Mouse (Mus musculus): ENCODE data around the gene Togaram2.

Gene Togaram2

DNA sequence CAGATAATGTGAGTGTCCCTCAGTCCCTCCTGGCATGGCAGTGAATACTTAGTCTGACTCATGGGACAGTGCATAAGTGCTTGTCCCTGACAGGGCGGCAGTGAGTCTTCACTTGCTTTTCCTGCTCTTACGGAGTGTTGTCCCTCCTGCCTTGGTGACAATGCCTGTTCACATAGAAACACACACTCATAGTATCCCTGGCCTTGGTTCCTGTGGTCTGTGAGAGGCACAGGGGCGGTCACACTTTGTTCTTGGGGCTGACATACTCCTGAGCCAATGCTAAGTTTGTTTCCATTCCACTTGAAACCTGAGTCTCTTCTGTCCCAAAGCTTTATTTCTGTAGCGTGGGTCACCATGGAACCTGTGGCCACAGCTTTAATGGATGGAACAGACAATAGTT is 9.3 kb downstream of the Togaram2 start:
- DNase-seq (ENCODE audit: low spot score in 2 of 2), result no peak

DNA sequence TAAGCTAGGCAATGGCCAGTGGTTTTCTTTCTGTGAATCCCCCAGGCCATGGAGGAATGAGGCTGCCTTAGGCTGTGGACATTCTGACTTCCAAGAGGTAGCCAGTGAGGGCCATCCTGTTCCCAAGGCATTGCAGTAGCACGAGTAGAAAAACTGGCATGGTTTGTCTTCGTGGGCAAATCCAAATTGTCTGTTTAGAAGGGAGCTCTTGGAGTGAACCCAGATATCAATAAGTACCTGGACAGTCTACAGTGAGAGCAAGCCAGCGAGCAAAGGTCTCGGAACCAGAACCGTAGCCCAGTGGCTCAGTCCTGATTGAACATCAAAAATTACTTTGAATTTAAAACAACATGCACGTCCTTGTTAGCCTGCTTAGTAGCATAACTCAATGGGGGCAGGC is 10.2 kb downstream of the Togaram2 start:
- no peak for DNase-seq (ENCODE audit: low spot score in 2 of 2)

DNA sequence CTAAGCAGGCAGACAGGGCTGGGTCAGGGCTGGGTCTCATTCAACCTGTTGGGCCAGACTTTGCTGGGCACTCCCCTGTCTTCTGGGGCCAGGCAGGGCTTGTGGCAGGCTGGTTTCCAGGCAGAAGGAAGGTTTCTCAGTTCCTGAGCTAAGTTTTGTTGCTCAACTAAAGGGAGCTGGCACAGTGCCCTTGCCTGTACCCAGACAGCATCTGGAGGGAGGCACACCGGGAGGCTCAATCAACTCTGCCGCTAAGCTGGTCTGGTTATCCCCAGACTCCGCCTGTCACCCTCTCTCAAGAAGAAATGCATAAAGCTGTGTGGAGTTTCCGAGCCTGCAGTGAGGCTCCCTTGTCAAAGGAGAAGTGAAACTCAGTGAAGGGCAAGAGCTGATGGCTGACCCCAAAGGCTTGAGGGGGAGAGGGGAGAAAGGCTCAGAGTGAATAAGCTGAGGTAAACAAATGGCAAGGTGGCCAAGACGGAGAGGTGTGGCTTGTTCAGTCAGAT is 11.1 kb downstream of the Togaram2 start:
- peak; percentile 41 to 42 for DNase-seq (ENCODE audit: low spot score in 2 of 2)

DNA sequence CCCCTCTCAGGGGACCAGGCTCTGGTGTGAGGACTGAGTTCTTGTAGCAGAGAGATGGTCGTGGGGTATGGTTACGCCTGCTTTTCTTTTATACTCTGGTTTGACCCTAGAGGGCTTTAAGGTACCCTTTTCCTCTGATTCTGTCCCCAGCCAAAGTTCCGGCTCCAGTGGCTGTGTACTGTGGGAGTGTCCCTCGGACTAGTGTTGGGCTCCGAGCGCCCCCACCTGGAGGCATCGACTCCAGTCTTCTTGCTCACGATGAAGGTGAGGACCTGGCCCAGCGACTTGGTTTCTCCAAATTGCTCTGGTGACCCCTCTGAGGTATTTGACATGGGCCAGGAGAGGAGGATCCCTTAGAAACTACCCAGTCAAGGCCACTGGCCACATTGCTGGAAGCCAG is 14.4 kb downstream of the Togaram2 start:
- no peak for DNase-seq (ENCODE audit: low spot score in 2 of 2)

DNA sequence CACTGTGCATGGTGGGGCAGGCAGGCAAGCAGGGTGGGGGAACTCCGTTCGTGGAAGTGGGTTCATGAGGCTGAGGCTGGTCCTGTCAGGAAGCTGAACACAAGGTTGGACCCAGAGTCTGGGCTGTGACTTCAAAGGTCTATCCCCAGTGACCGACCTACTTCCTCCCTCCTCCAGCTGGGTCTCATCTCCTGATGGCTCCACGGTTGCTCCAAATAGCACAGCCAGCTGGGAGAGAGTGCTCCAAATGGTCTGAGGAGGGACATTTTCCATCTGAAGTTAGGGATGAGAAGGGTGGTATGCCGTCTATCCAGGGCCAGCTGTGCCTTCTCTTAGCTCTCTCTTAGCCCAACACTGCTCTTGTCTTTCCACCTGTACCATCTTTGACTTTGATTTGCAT is 16.8 kb downstream of the Togaram2 start:
- no peak for DNase-seq (ENCODE audit: low spot score in 2 of 2)

DNA sequence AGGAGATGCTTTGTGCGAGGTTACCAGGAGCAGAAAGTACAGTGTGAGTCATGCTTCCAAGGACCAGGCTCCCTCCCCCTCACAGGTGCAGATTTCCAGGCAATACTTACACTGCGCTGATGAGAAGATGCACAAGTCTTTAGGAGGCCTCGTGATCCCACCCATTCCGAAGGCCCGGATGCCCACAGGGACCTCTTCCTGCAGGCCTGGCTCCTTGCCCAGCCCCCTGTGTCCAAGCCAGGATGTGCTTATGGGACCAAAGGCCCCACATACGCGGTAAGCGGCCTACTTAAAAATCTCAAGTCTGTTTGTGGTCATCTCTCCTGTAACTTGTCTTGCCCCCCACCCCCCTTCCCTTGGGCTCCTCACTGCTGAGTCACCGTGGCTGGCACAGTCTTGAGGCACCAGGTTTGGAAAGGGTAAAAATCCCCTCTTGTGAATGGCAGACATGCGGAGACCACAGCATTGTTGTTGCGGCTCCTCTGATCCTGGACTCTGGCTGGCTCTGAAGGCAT is 18.4 kb downstream of the Togaram2 start:
- no peak for DNase-seq (ENCODE audit: low spot score in 2 of 2)

DNA sequence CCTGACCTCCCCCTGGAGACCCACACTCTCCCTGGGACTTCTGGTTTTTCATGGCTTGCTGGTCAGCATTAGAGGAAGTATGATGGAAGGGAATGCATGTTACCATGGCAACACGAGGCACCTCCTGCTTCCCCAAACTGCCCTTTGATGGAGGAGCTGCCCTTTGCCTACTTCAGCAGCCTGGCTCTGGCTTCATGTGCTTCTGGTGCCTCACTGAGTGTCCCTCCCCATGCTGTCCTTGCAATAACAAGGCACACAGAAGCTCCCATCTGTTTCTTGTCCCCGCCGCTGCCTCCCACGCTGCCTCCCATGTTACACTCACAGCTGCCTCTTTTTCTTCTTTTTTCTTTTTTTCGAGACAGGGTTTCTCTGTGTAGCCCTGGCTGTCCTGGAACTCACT is 20.3 kb downstream of the Togaram2 start:
- DNase-seq (ENCODE audit: low spot score in 2 of 2), result no peak

DNA sequence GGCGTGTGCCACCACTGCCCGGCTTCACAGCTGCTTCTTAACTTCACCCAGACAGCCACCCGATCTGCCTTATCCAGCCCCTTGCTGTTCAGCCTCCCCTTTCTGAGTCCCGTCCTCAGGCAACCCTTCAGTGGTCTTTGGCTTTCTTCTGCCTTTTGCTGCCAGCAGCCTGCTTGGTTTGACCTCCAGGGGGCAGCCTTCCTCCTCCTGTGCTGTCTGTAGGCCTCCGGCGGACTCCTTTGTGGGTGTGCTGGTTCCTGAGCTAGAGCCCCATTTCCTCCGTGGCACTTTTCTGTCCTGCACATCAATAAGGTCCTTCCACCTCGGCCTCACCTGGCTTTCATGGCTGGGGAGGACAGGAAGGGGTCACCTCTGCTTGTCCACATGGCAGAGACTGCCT is 20.7 kb downstream of the Togaram2 start:
- DNase-seq (ENCODE audit: low spot score in 2 of 2), result no peak

DNA sequence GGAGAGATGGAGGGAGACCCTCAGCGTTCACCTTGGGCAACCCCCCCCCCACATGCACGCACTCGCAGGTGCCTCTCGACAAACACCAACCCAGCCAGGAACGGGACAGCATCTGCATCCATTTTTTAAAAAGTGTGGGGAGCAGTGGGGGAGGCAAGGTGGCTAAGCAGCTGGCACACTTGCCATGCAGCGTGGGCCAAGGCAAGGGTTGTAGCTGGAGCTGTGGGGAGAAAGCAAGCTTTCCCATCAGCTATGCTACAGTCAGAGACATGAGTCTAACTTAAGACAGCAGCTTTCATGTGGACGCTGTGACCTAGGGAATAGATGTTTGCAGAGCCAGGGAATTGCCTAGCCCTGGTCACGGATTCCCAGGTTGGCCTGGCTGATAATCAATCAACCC is 22.1 kb downstream of the Togaram2 start:
- DNase-seq (ENCODE audit: low spot score in 2 of 2), result no peak

DNA sequence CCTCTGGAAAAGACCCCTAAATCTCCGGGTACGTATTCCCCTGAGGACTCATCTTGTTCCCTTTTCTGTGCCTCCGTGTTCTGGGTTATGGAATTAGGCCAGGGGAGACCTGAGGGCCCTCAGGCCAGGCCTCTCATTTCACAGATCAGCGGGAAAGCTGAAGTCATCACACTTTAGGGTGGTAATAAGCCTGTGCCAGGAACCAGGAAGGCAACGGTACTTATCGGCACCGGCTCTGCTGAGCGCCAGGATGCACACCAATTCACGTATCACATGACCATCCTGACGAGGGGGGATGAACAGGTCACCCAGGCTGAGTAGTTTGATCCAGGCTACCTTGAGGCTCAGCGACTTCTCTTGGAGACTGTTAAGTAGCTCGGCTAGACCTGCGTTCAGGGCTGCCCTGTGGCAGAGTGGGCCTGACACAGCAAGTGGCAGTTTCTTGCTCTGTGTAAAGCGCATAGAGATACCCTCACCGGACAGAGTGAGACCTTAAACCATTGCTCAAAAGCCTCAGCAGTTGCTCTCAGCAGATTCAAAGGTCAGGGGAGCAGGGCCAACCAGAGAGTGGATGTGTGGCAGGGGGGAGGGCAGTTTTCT is 22.8 kb downstream of the Togaram2 start:
- no peak for DNase-seq (ENCODE audit: low spot score in 2 of 2)

DNA sequence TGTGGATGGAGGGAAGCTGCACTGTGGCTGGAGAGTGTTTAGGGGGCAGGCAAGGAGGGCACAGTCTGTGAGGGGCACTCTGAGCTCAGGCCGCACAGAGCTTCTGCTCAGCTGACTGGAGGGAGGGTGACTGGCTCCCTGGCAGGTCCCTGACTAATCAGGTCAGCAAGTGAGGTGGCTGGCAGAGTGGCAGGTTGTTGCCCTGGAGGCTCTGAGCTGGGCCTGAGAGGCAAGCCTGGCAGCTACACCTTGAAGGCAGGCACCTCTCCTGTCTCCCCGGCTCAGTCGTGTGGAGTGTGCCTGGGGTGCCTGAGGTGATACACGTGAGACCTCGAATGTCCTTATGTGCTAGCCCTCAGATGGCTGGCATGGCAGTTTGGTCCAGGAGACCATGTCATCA is 23.3 kb downstream of the Togaram2 start:
- no peak for DNase-seq (ENCODE audit: low spot score in 2 of 2)

DNA sequence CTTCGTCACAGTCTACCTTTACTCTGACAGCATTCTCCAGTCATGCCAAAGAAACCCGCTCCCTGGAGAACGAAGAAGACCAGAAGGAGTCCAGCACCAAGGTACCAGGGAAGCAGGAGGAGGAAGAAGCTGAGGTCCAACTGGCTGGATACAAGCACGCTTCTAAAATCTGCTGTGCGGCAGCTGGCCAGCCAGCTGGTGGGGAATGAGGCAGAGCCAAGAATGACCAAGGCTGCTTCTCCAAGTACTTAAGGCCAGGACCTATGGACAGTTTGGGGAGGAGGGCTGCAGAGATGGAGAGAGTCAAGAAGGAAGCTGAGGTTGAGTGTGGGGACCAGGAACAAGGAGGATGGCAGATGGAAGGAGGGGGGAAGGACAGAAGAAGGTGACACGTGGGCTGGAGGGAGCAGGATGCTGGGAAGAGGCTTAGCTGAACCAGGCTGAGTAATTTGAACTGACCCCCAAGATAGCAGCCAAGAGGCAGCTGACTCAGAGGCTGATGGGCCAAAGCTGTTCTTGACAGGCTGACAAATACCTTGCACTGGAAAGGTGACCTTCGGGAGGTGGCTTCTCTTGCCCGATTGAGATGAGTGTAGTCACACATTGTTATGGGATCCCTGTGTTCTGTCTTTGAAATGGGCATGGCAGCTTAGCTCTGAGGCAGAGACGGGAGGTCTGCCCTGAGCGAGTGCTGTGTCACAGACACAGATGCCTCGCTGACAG is 25.0 kb downstream of the Togaram2 start:
- DNase-seq (ENCODE audit: low spot score in 2 of 2), result no peak

DNA sequence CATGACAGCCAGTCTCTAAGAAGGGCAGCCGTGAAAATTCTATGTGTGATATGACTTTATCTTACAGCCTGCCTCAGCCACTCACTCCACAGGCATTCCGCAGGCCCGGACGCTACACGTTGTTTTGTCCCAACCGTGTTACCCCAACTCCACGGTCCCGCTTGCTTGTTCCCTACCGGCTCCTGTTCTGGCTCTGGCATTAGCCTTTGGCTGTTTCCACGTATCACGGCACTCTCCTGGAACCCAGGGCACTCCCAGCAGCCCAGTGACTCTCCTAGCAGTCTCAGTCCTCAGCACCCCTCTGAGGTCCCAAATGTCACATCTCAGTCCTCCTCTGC is 25.5 kb downstream of the Togaram2 start:
- DNase-seq (ENCODE audit: low spot score in 2 of 2), result no peak

DNA sequence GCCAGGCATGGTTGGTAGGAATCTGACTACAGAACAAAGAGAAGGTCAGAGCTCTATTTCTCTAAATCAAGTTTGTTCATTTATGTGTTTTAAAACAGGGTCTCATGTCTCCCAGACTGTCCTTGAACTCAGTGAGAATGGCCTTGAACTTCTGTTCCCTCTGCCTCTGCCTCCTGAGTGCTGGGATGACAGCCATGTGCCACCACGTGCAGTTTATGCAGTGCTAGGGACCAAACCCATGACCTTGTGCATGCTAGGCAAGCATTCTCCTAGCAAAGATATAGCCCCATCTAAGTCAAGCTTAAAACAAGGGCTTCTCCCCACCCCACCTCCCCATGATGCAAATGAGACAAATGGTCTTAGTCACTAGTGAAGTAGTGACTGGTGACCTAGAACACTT is 32.1 kb downstream of the Togaram2 start:
- DNase-seq (ENCODE audit: low spot score in 2 of 2), result no peak

DNA sequence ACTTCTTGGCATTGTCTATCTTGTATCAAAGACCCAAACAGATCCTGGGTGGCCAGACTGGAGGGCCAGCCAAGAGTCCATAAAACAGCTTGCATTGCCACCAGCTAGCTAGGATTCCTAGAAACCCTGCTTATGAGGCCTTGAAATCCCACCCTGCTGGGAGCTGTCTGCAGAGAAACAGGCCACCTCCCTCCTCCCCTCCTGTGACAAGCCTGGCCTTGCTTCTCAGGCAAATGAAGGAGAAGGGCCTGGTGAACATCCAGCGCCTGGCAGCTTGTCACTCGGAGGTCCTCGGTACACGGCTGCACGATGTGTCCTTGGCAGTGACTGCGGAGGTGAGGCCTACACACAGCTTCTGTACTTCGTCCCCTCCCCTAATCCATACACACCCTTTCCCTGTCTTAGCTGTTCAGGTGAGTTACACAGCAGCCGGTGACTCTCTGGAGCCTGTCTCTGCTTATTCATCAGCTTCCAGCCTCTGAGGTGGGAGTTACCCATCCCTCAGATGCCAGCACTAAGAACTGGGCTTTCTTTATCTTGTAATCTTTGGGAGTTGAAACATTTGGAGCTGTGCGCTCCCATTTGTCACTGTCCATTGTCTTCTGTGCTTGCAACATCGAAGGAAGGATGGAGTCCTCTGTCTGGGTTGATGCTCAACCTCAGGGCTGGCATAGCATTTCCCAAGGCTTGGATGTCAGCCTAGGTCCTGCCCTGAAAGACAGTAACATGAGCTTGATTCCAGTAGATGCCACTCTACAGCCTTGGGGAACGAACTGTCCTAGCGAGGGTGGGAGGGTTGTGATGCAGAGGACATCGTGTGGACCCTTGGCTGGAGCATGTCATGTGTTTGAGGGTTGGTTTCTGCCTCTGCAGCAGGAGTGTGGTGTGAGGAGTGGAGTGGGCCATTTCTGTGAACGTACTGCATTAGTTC is 32.8 kb downstream of the Togaram2 start:
- DNase-seq (ENCODE audit: low spot score in 2 of 2), result no peak

DNA sequence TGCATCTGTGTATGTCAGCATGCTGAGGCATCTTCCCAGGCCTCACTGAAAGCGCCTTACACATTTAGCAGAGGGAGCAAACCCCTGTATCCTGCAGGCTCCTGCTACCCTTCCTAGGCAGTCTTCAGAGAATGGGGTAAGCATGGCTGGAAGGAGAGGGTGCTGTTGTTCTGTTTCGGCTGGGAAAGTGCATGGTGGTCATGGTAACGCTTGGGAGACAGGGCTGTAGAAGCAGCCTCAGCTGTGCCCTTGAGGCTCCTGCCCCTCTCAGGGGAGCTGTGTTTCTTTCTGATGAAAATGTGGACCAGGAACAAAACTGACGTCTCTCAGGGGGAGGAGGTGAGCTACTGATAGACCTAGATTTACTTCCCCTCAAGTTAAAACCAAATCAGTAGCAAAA is 34.7 kb downstream of the Togaram2 start:
- no peak for DNase-seq (ENCODE audit: low spot score in 2 of 2)

DNA sequence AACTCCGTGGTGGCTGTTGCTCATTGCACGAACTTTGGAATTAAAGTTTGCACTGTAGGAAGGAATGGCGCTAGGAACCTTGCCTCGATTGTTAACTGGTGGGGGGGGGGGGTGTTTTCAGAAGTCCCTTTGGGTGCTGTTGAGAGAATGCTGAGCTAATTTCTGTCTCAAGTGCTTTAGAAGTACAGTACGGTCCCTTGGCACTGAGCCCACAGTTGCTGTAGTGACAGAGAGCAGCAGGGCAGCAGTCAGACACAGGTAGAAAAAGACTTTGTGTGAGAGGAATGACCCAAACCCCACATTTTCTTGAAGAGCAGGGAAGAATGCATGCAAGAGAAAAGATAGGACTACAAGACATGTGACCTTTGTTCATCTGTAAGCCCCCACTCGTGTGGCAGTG is 39.2 kb downstream of the Togaram2 start:
- DNase-seq (ENCODE audit: low spot score in 2 of 2), result no peak

DNA sequence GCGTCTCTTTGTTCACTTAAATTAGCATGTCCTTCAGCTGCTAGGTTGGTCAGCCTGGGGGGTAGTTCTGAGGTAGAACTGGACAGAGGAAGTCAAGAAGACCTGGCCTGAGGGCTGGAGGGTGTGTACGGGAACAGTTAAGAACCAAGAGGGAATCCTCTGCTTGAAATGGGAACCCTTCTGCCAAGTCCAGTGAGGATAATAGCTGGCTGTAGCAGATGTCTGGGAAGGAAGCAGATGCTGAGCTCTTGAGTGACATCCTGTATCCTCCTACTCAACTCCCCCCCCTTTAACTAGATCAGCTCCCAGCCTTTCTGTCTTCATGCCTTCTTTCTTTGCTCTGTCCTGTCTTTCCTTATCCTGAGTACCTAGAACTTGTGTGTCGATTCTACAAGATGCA is 42.0 kb downstream of the Togaram2 start:
- DNase-seq (ENCODE audit: low spot score in 2 of 2), result no peak

DNA sequence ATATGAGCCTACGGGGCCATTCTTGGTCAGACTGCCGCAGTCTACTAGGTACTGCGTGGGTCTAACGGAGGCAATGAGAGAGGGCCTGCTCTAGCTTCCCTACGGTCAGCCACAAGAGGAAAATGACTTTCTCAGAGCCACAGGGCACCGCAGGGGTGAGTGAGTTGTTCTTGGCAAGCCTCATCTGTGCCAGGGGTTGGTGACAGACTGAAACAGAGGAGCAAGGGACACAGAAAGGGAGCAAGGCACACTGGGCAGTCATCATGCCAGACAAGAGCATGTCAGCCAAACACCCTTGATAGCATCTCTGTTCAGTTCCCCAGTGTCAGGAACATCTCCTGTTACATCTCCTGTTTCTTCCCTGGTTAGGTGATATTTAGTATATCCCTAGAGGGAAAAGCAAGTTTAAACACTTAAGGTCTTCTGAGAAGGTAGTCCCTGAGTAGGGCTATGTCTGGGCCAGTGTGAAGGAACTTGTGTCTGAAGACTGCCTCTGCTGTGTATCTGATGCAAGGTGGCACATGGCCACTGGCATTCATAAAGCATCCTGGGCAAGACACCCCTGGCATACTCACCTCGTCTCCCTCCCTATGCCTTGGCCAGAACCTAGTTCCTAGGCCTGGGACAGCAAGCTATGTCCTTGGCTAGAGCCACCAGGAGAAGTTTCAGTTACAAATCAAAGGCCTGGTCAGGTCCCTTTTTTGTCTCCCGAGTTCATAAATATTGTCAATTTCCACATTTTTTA is 45.0 kb downstream of the Togaram2 start:
- no peak for DNase-seq (ENCODE audit: low spot score in 2 of 2)

DNA sequence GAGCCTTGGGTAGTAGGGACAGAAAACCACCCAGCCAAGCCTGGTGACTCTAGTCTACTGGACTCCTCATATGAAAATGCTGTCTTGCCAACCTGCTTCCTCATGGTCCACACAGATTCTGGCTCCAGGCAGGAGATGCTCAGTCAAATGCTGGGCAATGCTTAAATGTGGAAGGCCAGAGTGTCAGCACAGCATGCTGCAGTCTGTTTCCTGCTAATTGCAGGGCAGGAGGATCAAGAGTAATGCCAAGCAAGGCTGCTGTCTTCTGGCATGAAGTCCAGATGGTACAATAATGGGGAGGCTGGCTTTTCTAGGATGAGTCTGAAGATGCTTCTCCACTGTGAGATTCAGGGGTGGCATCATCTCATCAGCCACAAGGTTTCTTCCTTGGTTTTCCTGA is 47.4 kb downstream of the Togaram2 start:
- DNase-seq (ENCODE audit: low spot score in 2 of 2), result no peak

DNA sequence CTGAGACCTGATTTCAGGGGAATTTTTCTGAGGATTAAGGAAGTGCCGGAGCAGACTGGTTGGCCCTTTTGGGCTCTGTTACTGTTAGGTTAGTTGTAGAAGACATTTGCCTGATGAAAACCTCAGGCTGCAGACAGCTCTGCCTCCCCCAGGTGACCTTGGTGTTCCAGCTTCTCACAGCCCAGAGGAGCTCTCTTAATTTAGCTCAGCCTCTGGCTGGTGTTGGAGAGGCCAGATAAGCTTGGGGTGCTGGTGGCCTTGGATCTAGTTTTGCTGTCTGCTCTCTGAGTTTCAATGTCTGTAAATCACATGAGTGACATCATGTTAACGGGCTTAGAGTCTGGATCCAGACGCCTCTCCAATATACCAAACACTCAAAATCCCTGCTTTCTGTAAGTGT is 48.0 kb downstream of the Togaram2 start:
- no peak for DNase-seq (ENCODE audit: low spot score in 2 of 2)

DNA sequence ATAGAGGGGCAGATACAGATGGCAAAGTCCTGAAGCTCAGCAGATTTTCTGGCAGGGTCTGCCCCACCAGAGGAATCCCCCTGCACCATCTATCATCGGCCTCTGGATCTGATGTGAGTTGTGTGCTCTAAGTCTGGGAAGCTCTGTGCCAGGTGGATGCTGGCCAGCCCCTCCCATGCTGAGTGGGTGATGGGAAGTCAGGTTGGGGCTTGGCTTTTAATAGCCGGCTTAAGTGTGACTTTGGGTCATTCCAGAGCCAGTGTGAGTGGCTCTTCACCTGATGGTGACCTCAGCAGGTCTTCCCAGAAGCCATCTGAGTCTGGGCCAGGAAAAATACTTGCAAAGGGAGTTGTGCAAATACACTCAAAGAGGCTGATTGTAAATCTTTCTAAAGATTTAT is 57.6 kb downstream of the Togaram2 start:
- DNase-seq (ENCODE audit: low spot score in 2 of 2), result no peak

Data from urinary bladder, adult 18-20 months (tissue).